Mouse (Mus musculus) megakaryocyte, embryonic 14.5 days (primary cell): ENCODE measurements around the gene Klhl29. TPM values are rescaled to one million over a fixed set of nuclear protein-coding genes. Genes with fewer than 3 reads are reported as not detected.

Experiments
- H3K27me3 ChIP-seq: replicated peaks from 2 replicates; pipeline ENCODE3; 2012; ENCODE audit warnings: inconsistent platforms
- H3K36me3 ChIP-seq: replicated peaks from 2 replicates; pipeline ENCODE3; 2012; ENCODE audit warnings: low read length, inconsistent platforms, mixed read lengths
- H3K4me1 ChIP-seq: 2 replicates; pipeline ENCODE4 v1.6.1; 2012; ENCODE audit warnings: inconsistent platforms
- H3K4me3 ChIP-seq: replicated peaks from 2 replicates; pipeline ENCODE3; 2012; ENCODE audit warnings: moderate library complexity, mild to moderate bottlenecking, inconsistent platforms
- H3K9me3 ChIP-seq: 2 replicates; pipeline ENCODE4 v1.6.1; 2012; ENCODE audit warnings: inconsistent platforms
- FLI1 ChIP-seq: IDR thresholded peaks from 2 replicates; pipeline ENCODE4 v1.6.1; 2012; ENCODE audit warnings: low read length, inconsistent platforms, mixed read lengths
- GATA1 ChIP-seq: IDR thresholded peaks from 3 replicates; pipeline ENCODE4 v1.6.1; 2012; ENCODE audit warnings: mixed read lengths, low read length, inconsistent platforms, borderline replicate concordance
- polyA plus RNA-seq: library from polyadenylated mRNA; stranded (reverse); fragments of >175 nt; gene quantifications from 2 replicates; pipeline ENCODE4 v1.2.3, GENCODE M21; 2012; ENCODE audit warnings: low replicate concordance; ENCODE audit not compliant: insufficient read depth

The Klhl29 gene
- polyA plus RNA-seq, 1 experiment, result 0.08 TPM

- Histone ChIP-seq H3K36me3 (no peaks in the 10 kb centered on the region), H3K9me3 (no peaks in the 10 kb centered on the region), H3K27me3 (no peaks in the 10 kb centered on the region), H3K4me3 (no peak overlapping the region), H3K4me1 (no peaks in the 10 kb centered on the region)
- TF ChIP-seq FLI1, result no peak
- TF ChIP-seq GATA1, result no peak
Measured at GRCm38 (mm10) chr12:5143224-5143623, 232.3 kb downstream of the Klhl29 start.

- Histone ChIP-seq H3K9me3 (no peaks in the 10 kb centered on the region), H3K36me3 (no peaks in the 10 kb centered on the region), H3K4me1 (no peaks in the 10 kb centered on the region), H3K4me3 (no peak overlapping the region), H3K27me3 (no peaks in the 10 kb centered on the region)
- TF ChIP-seq FLI1, result no peak
- TF ChIP-seq GATA1, result no peak
Measured at GRCm38 (mm10) chr12:5142776-5143175, 232.7 kb downstream of the Klhl29 start.

GRCm38 (mm10) chr12:5141040-5141439, 234.4 kb downstream of the Klhl29 start:
- Histone ChIP-seq H3K36me3 (no peaks in the 10 kb centered on the region), H3K4me1 (no peaks in the 10 kb centered on the region), H3K4me3 (no peak overlapping the region), H3K27me3 (no peaks in the 10 kb centered on the region), H3K9me3 (no peaks in the 10 kb centered on the region)
- no peak for TF ChIP-seq FLI1
- TF ChIP-seq GATA1, result no peak

GRCm38 (mm10) chr12:5139302-5139701, 236.2 kb downstream of the Klhl29 start:
- Histone ChIP-seq H3K27me3 (no peaks in the 10 kb centered on the region), H3K36me3 (no peaks in the 10 kb centered on the region), H3K4me3 (no peak overlapping the region), H3K9me3 (no peaks in the 10 kb centered on the region), H3K4me1 (no peaks in the 10 kb centered on the region)
- TF ChIP-seq FLI1 (no peak), GATA1 (no peak)

GRCm38 (mm10) chr12:5136300-5136699, 239.2 kb downstream of the Klhl29 start:
- no peaks in the 10 kb centered on the region for H3K4me1 ChIP-seq
- H3K27me3 ChIP-seq, result no peaks in the 10 kb centered on the region
- H3K4me3 ChIP-seq, result peak overlapping the region; percentile 3
- no peaks in the 10 kb centered on the region for H3K9me3 ChIP-seq
- TF ChIP-seq GATA1 (no peak), FLI1 (no peak)
- no peaks in the 10 kb centered on the region for H3K36me3 ChIP-seq

- Histone ChIP-seq H3K27me3 (no peaks in the 10 kb centered on the region), H3K36me3 (no peaks in the 10 kb centered on the region), H3K4me3 (no peak overlapping the region), H3K9me3 (no peaks in the 10 kb centered on the region), H3K4me1 (no peaks in the 10 kb centered on the region)
- no peak for TF ChIP-seq GATA1
- no peak for TF ChIP-seq FLI1
Measured at GRCm38 (mm10) chr12:5129190-5129589, 246.3 kb downstream of the Klhl29 start.

- Histone ChIP-seq H3K27me3 (peaks cover 4% of the 10 kb centered on the region), H3K9me3 (no peaks in the 10 kb centered on the region), H3K4me1 (no peaks in the 10 kb centered on the region; the same call in 1 of the 2 replicates), H3K36me3 (no peaks in the 10 kb centered on the region), H3K4me3 (no peak overlapping the region)
- TF ChIP-seq FLI1, result no peak
- no peak for TF ChIP-seq GATA1
Measured at GRCm38 (mm10) chr12:5125907-5126306, 249.6 kb downstream of the Klhl29 start.

- H3K27me3 ChIP-seq, result peaks cover 9% of the 10 kb centered on the region
- peaks cover 2% of the 10 kb centered on the region; the same call in 1 of the 2 replicates for H3K9me3 ChIP-seq
- TF ChIP-seq FLI1, result no peak
- no peak for TF ChIP-seq GATA1
- H3K36me3 ChIP-seq, result no peaks in the 10 kb centered on the region
- H3K4me3 ChIP-seq, result no peak overlapping the region
- peaks cover 8% of the 10 kb centered on the region for H3K4me1 ChIP-seq
Measured at GRCm38 (mm10) chr12:5122972-5123371, 252.5 kb downstream of the Klhl29 start.

GRCm38 (mm10) chr12:5120249-5120648, 255.2 kb downstream of the Klhl29 start:
- peaks cover 8% of the 10 kb centered on the region for H3K4me1 ChIP-seq
- TF ChIP-seq FLI1 (no peak), GATA1 (no peak)

GRCm38 (mm10) chr12:5119726-5120125, 255.8 kb downstream of the Klhl29 start:
- TF ChIP-seq FLI1, result no peak
- TF ChIP-seq GATA1, result no peak
- H3K9me3 ChIP-seq, result peaks cover 9% of the 10 kb centered on the region; the same call in 1 of the 2 replicates
- peaks cover 9% of the 10 kb centered on the region for H3K27me3 ChIP-seq

More at GRCm38 (mm10) chr12:5120249-5120648, 255.2 kb downstream of the Klhl29 start:
- H3K9me3 ChIP-seq, result peaks cover 9% of the 10 kb centered on the region; the same call in 1 of the 2 replicates
- peak overlapping the region; percentile 40 for H3K4me3 ChIP-seq
- peaks cover 9% of the 10 kb centered on the region for H3K27me3 ChIP-seq
- H3K36me3 ChIP-seq, result no peaks in the 10 kb centered on the region

GRCm38 (mm10) chr12:5119286-5119685, 256.2 kb downstream of the Klhl29 start:
- Histone ChIP-seq H3K27me3 (peaks cover 9% of the 10 kb centered on the region), H3K4me1 (peaks cover 8% of the 10 kb centered on the region), H3K9me3 (peaks cover 9% of the 10 kb centered on the region; the same call in 1 of the 2 replicates), H3K4me3 (no peak overlapping the region), H3K36me3 (no peaks in the 10 kb centered on the region)
- TF ChIP-seq GATA1 (no peak), FLI1 (no peak)

More at GRCm38 (mm10) chr12:5119726-5120125, 255.8 kb downstream of the Klhl29 start:
- Histone ChIP-seq H3K36me3 (no peaks in the 10 kb centered on the region), H3K4me1 (peaks cover 8% of the 10 kb centered on the region), H3K4me3 (peak overlapping the region; percentile 77)
